Mouse (Mus musculus) limb, embryonic 11.5 days (tissue): ENCODE measurements around the gene Orc2. TPM values are rescaled to one million over a fixed set of nuclear protein-coding genes. Genes with fewer than 3 reads are reported as not detected.

Experiments
- ATAC-seq: fragments of 200-750 bp; cut with Nextera tagmentation; 2 replicates; pipeline ENCODE4 v1.8.0; 2017; ENCODE audit warnings: low read depth; ENCODE audit not compliant: insufficient number of reproducible peaks, low FRiP score, low TSS enrichment
- DNase-seq: peaks from one replicate; pipeline ENCODE4 v3.0.0-alpha.2; 2015; ENCODE audit warnings: low spot score
- H3K27ac ChIP-seq: fragments of 300-500 bp; sonication (generic); replicated peaks from 2 replicates; pipeline ENCODE4 v1.5.1; 2014; ENCODE audit warnings: low read depth, mild to moderate bottlenecking, low read length
- H3K27me3 ChIP-seq: fragments of 300-500 bp; sonication (generic); 2 replicates; pipeline ENCODE4 v1.6.1; 2014; ENCODE audit warnings: mild to moderate bottlenecking, low read length, mixed read lengths; ENCODE audit not compliant: control insufficient read depth, insufficient read depth
- H3K36me3 ChIP-seq: fragments of 300-500 bp; sonication (generic); 2 replicates; pipeline ENCODE4 v1.6.1; 2014; ENCODE audit warnings: mild to moderate bottlenecking, low read length, moderate library complexity, mixed read lengths; ENCODE audit not compliant: control insufficient read depth, insufficient read depth
- H3K4me1 ChIP-seq: fragments of 300-500 bp; sonication (generic); 2 replicates; pipeline ENCODE4 v1.6.1; 2014; ENCODE audit warnings: low read length, mixed read lengths; ENCODE audit not compliant: control insufficient read depth, insufficient read depth
- H3K4me2 ChIP-seq: fragments of 300-500 bp; sonication (generic); 2 replicates; pipeline ENCODE4 v1.6.1; 2014; ENCODE audit warnings: low read depth, mild to moderate bottlenecking, moderate library complexity; ENCODE audit not compliant: severe bottlenecking
- H3K4me3 ChIP-seq: fragments of 300-500 bp; sonication (generic); 2 replicates; pipeline ENCODE4 v1.5.1; 2014; ENCODE audit warnings: low read depth, low read length
- H3K9ac ChIP-seq: fragments of 300-500 bp; sonication (generic); 2 replicates; pipeline ENCODE4 v1.6.1; 2014; ENCODE audit warnings: mild to moderate bottlenecking, low read length
- H3K9me3 ChIP-seq: fragments of 300-500 bp; sonication (generic); 2 replicates; pipeline ENCODE4 v1.6.1; 2016; ENCODE audit warnings: low read length; ENCODE audit not compliant: control insufficient read depth
- WGBS: fragments of 180-500 bp; shearing (Covaris S2); extraction: QIAGEN DNeasy Blood & Tissue Kit; methylation state at CpG from one replicate; pipeline ENCODE4 v1.1.7; 2014; 5-methylcytosine and 5-hydroxymethylcytosine counted together
- polyA plus RNA-seq: library from polyadenylated mRNA; unstranded; fragments of >200 nt; fragmentation: Nextera tagmentation; extraction: Ambion mirVana; gene quantifications from 2 replicates; pipeline ENCODE4 v1.2.1, GENCODE M21; 2014

Gene Orc2
- polyA plus RNA-seq, 1 experiment from 2014 or later, result 53.6 TPM

GRCm38 (mm10) chr1:58482647-58483046 is 22.3 kb downstream of the Orc2 start:
- H3K27me3 ChIP-seq, result no peaks in the 10 kb centered on the region
- H3K36me3 ChIP-seq, result peaks cover 24% of the 10 kb centered on the region; the same call in 1 of the 2 replicates
- no peaks in the 10 kb centered on the region for H3K4me1 ChIP-seq
- H3K9ac ChIP-seq, result no peak overlapping the region
- H3K4me3 ChIP-seq, result no peak overlapping the region
- no peak overlapping the region for H3K27ac ChIP-seq
- DNase-seq (no peak), ATAC-seq (no peak)
- 96% methylated on average over 4 of the region's 4 CpGs for WGBS
- H3K4me2 ChIP-seq, result no peak overlapping the region
- H3K9me3 ChIP-seq, result no peaks in the 10 kb centered on the region

- H3K27me3 ChIP-seq, result no peaks in the 10 kb centered on the region
- H3K36me3 ChIP-seq, result peaks cover 33% of the 10 kb centered on the region
- H3K9ac ChIP-seq, result no peak overlapping the region
- no peak overlapping the region for H3K4me3 ChIP-seq
- no peaks in the 10 kb centered on the region for H3K9me3 ChIP-seq
- H3K4me2 ChIP-seq, result no peak overlapping the region
- no peaks in the 10 kb centered on the region for H3K4me1 ChIP-seq
- ATAC-seq, result no peak
- WGBS, result 97% methylated on average over 8 of the region's 8 CpGs
- H3K27ac ChIP-seq, result no peak overlapping the region
- no peak for DNase-seq
These were observed 29.2 kb downstream of the Orc2 start for GRCm38 (mm10) chr1:58475662-58476061.

- WGBS, result 92% methylated on average over 4 of the region's 4 CpGs
- H3K36me3 ChIP-seq, result peaks cover 25% of the 10 kb centered on the region; the same call in 1 of the 2 replicates
- no peak overlapping the region for H3K9ac ChIP-seq
- no peak overlapping the region for H3K4me3 ChIP-seq
- H3K4me2 ChIP-seq, result no peak overlapping the region
- no peaks in the 10 kb centered on the region for H3K9me3 ChIP-seq
- DNase-seq (no peak), ATAC-seq (no peak)
- no peaks in the 10 kb centered on the region for H3K27me3 ChIP-seq
- no peak overlapping the region for H3K27ac ChIP-seq
- no peaks in the 10 kb centered on the region for H3K4me1 ChIP-seq
These were observed 39.3 kb downstream of the Orc2 start for GRCm38 (mm10) chr1:58465561-58465960.

- no peak overlapping the region for H3K4me2 ChIP-seq
- H3K27me3 ChIP-seq, result no peaks in the 10 kb centered on the region
- no peak for DNase-seq
- no peaks in the 10 kb centered on the region for H3K4me1 ChIP-seq
- H3K9me3 ChIP-seq, result no peaks in the 10 kb centered on the region
- H3K4me3 ChIP-seq, result no peak overlapping the region
- H3K36me3 ChIP-seq, result peaks cover 25% of the 10 kb centered on the region; the same call in 1 of the 2 replicates
- H3K9ac ChIP-seq, result no peak overlapping the region
- no peak overlapping the region for H3K27ac ChIP-seq
- ATAC-seq, result no peak
- 90% methylated on average over 4 of the region's 4 CpGs for WGBS
These were observed 39.9 kb downstream of the Orc2 start for GRCm38 (mm10) chr1:58465042-58465441.

GRCm38 (mm10) chr1:58463935-58464334 is 41.0 kb downstream of the Orc2 start:
- H3K27me3 ChIP-seq, result no peaks in the 10 kb centered on the region
- WGBS, result 85% methylated on average over 2 of the region's 2 CpGs
- no peaks in the 10 kb centered on the region for H3K9me3 ChIP-seq
- DNase-seq (no peak), ATAC-seq (no peak)
- H3K4me1 ChIP-seq, result no peaks in the 10 kb centered on the region
- H3K4me2 ChIP-seq, result no peak overlapping the region
- peaks cover 21% of the 10 kb centered on the region; the same call in 1 of the 2 replicates for H3K36me3 ChIP-seq
- H3K9ac ChIP-seq, result no peak overlapping the region
- no peak overlapping the region for H3K4me3 ChIP-seq
- no peak overlapping the region for H3K27ac ChIP-seq

GRCm38 (mm10) chr1:58460566-58460965 is 44.3 kb downstream of the Orc2 start:
- WGBS, result 96% methylated on average over 3 of the region's 3 CpGs
- Histone ChIP-seq H3K4me3 (no peak overlapping the region), H3K4me2 (no peak overlapping the region), H3K9ac (no peak overlapping the region), H3K36me3 (peaks cover 23% of the 10 kb centered on the region), H3K27ac (no peak overlapping the region), H3K9me3 (no peaks in the 10 kb centered on the region), H3K27me3 (no peaks in the 10 kb centered on the region), H3K4me1 (no peaks in the 10 kb centered on the region)
- ATAC-seq (no peak), DNase-seq (no peak)

GRCm38 (mm10) chr1:58458867-58459266 is 46.0 kb downstream of the Orc2 start:
- ATAC-seq (no peak), DNase-seq (no peak)
- Histone ChIP-seq H3K9me3 (no peaks in the 10 kb centered on the region), H3K27me3 (no peaks in the 10 kb centered on the region), H3K4me3 (no peak overlapping the region), H3K36me3 (peaks cover 16% of the 10 kb centered on the region), H3K4me1 (no peaks in the 10 kb centered on the region), H3K27ac (no peak overlapping the region), H3K4me2 (no peak overlapping the region), H3K9ac (no peak overlapping the region)
- whole genome bisulfite sequencing, result 88% methylated on average over 2 of the region's 2 CpGs

GRCm38 (mm10) chr1:58458175-58458574 is 46.7 kb downstream of the Orc2 start:
- Histone ChIP-seq H3K9me3 (no peaks in the 10 kb centered on the region), H3K9ac (no peak overlapping the region), H3K27ac (no peak overlapping the region), H3K4me2 (no peak overlapping the region), H3K27me3 (no peaks in the 10 kb centered on the region), H3K4me3 (no peak overlapping the region), H3K4me1 (no peaks in the 10 kb centered on the region), H3K36me3 (peaks cover 13% of the 10 kb centered on the region)
- ATAC-seq, result no peak
- WGBS, result 88% methylated on average over 5 of the region's 5 CpGs
- no peak for DNase-seq

- H3K9ac ChIP-seq, result no peak overlapping the region
- no peak overlapping the region for H3K27ac ChIP-seq
- H3K4me3 ChIP-seq, result no peak overlapping the region
- no peak for DNase-seq
- WGBS, result 92% methylated on average over 6 of the region's 6 CpGs
- no peak overlapping the region for H3K4me2 ChIP-seq
- no peaks in the 10 kb centered on the region for H3K4me1 ChIP-seq
- H3K36me3 ChIP-seq, result peaks cover 14% of the 10 kb centered on the region
- no peak for ATAC-seq
- no peaks in the 10 kb centered on the region for H3K27me3 ChIP-seq
- no peaks in the 10 kb centered on the region for H3K9me3 ChIP-seq
These were observed 50.6 kb downstream of the Orc2 start for GRCm38 (mm10) chr1:58454316-58454715.
